Mouse (Mus musculus) G1E (cell line): Measurements from ENCODE around the gene Nrxn3.

Source experiments
- CTCF ChIP-seq: IDR thresholded peaks from 2 replicates; pipeline ENCODE4 v1.5.1; 2012; ENCODE audit warnings: low read depth, low read length, inconsistent platforms, mixed read lengths
- GATA1 ChIP-seq: IDR thresholded peaks from 2 replicates; pipeline ENCODE4 v1.6.1; 2012; ENCODE audit warnings: borderline replicate concordance, low read length, inconsistent platforms, mixed read lengths
- POLR2AphosphoS5 ChIP-seq: IDR thresholded peaks from 2 replicates; pipeline ENCODE4 v1.6.1; 2012; ENCODE audit warnings: low read depth, low read length, inconsistent platforms; ENCODE audit not compliant: insufficient replicate concordance
- TAL1 ChIP-seq: conservative IDR thresholded peaks from 2 replicates; pipeline ENCODE4 v1.6.1; 2012; ENCODE audit warnings: low read depth, low read length, inconsistent platforms, mixed read lengths

GRCm38 (mm10) chr12:88818622-88819334 is 96.1 kb downstream of the Nrxn3 start:
- TF ChIP-seq CTCF (no peak), TAL1 (no peak), POLR2AphosphoS5 (no peak), GATA1 (no peak)
